Mouse (Mus musculus) urinary bladder, adult 18-20 months (tissue): ENCODE results near the gene Tbx4.

Experiments used
- DNase-seq, 2 experiments: peaks; one replicate each; pipeline ENCODE4 v3.0.0; 2022; ENCODE audit warnings: low spot score in 2 of 2, mixed read lengths in 2 of 2

The Tbx4 gene

GRCm38 (mm10) chr11:85900291-85900690 lies 14.1 kb downstream of the Tbx4 start:
- no peak for DNase-seq

DNA sequence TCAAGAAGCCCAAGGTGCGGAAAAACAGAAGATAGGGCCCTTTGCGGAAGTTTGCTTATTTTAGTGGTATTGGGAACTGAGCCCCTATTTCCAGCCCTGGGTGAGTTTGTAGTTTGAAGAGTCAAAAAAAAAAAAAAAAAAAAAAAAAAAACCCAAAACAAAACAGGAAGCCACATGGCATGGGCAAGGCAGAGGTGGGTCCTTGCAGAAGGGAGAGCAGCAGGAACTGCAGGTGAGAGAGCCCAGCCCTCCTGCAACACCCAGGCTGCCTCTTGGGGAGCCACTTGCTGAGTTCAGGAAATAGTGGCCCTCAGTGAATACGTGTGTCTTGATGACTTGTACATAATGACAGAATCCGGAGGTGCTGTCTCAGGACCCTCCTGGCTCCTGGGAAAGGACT lies 23.3 kb downstream of the Tbx4 start:
- DNase-seq = no peak

DNA sequence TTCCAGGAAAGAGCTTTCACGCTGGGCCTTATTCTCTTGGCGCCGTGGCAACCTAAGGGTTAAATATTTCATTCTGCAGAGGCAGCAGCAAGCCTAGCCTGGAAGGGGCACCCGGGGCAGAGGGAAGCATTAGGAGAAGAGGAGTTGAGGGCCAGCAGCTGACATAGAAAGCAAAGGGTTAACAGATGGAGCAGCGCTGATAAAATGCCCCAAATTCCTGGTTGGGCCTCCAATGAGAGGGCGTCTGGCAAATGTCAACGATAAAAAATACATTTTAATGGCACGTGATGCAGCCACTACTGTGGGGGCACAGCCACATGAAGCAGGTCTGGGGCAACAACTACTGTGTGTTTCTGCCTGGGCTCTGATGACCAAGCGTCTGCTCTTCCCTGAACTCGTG lies 23.9 kb downstream of the Tbx4 start:
- no peak for DNase-seq

DNA sequence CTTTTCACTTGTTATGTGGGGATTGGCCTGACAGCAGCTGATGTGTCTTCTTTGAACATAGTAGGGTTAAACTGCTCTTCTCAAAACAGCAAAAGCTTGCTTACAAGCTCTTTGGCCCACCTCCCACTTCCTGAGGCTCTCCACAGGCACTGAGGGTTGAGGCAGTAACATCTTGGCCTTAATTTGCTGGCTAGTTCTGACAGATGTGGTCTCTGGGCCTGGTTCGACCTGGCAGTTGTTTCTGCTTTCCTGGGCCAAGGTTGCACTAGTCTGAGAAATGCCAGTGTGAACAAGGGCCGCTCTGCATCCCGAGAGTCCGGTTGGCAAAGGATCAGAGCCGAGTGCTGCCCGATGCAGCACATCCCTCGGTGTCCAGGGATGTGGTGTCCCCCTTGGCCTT lies 27.3 kb downstream of the Tbx4 start:
- no peak for DNase-seq

DNA sequence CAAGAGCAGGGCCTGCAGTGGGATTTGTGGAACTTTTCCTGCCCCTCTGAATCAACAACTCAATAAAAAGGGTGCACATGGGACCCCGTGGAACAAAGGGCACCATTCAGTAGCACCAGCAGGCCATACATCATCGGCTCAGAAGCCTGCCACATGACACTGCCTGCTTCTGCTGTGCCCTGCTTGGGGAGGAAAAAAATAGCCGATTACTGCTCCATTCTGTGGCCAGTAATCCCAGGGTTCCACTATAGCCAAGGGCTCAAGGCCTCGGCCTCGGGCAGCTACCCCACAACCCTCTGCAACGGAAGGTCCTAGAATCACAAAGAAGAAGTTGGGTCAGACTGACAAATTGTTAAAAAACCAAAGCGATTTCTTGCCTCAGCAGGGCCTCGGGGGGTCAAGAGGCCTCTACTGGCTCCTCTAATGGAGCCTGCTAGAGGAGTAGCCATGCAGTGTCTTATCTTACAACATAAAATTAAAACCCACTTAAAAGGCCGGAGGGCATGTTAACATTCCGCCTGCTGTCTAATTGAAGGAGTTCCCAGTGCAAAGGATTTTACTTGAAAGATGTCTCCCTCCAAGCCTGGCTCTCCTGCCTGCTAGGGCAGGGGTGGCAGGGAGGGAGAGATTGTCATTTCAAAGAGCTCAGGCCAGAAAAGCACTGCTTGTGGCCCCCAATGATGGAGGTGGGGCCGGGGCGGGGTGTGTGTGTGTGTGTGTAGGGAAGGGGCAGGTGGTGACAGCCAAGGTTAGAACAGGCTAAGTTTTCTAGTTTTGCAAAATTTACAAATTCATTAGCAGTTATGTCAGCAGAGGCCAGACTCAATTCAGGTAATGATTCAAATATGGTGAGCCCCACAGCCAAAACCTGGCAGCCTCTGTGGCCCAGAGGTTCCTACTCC lies 31.1 kb downstream of the Tbx4 start:
- no peak for DNase-seq

- no peak for DNase-seq
These were observed 31.7 kb downstream of the Tbx4 start for GRCm38 (mm10) chr11:85917993-85918325.

DNA sequence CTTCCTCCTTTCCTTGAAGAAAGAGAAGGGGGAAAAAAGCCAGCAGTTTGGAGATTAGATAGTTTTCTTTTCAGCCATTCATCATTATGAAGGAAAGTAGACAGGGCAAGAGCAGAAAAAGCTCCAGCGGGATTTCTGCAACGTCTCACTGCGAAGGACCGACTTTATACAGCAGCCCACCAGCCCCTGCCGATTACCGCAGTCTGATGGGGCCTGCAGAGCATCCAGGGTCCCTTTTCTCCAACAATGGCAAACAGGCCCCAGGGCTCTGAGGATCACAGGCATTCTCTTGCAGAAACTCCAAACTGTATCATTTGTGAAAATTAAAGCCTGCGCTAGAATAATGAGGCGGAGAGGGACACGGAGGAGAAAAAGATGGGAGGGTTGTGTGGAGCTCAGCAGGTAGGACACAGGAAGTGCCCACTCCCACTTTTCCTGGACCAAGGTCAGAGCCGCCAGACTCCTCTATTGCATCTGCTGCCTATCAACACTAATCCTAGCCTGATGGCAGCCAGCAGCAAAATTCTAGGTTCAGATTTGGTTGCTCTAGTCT lies 32.2 kb downstream of the Tbx4 start:
- no peak for DNase-seq

GRCm38 (mm10) chr11:85925294-85925743 lies 39.1 kb downstream of the Tbx4 start:
- peak in 1 of 2 experiments; percentile 35 for DNase-seq

DNA sequence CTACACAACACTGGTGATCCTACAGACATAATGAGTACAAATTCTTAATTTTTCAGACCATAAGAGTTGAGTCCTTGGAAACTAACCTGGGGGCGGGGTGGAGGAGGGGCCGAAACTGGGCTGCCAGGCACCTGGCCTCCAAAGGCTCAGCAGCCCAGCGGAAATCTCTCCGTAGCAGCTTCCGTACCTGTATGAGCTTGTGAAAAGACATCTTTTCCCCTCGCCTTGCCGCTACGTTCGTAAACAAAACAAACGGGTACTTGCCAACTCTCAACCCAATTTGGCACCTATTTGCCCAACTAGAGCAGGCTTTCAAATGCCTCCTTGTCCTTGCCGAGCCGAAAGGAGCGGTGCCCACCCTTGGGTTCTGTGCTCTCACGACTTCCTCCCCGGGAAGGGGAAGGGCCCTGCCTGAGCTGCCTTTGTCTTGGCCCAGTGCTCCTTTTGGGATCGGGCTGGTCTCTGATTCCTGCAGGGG lies 40.1 kb downstream of the Tbx4 start:
- peak in 1 of 2 experiments; percentile 8 for DNase-seq

DNA sequence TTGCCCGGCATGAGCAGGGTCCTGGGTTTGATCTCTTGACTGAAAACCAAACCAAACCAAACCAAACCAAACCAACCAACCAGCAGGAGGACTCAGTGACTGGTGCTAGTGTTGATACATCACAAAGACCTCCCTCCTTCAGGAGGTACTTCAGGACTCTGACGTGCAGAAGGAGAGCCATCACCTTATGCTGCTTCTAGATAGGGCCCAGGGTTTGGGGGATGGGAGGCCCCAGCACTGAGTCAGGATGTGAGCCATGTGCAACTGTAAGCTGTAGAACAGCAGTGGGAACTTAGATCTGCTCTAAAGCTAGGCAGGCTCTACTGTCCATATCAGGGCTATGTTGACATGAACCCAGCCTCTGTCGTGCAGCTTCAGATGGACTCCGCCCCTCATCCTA lies 41.9 kb downstream of the Tbx4 start:
- no peak for DNase-seq

GRCm38 (mm10) chr11:85929651-85930050 lies 43.4 kb downstream of the Tbx4 start:
- DNase-seq = peak in 1 of 2 experiments; percentile 8

DNA sequence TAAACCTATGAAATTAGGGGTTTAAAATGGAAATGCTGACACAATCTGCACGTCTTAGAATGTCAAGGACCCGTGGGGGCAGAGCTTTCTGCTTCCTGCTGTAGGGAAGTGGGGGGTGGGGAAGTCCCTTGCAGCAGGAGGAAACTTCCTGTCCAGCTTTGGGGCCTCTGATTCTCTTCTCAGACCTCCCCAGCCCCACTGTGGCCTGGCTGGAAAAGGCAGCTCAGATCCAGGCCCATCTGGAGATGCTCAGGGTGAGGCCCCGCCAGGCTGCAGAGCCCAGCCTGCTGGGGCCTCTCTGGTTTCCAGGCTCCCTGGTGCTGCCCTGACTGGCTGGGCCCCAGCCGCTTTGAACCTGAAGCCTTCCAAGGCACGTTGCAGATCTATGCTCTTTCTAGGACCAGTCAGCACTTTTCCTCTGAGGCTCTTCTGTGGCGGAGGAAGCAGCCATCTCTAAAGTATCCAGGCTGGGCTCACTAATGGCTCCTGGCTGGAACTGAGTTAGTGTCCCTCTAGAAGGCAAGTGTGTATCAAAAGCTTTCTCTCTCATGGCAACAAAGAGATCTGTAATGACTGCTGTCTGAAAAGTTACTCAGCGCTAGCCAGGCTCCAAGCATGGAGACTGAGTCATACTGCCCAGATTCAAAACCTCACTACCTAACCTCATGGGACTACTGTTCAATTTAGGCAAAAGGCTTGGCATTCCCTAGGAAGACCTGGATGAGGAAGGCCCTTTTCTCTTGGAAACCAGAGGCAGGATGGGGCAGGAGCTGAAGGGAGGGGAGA lies 55.8 kb downstream of the Tbx4 start:
- no peak for DNase-seq

DNA sequence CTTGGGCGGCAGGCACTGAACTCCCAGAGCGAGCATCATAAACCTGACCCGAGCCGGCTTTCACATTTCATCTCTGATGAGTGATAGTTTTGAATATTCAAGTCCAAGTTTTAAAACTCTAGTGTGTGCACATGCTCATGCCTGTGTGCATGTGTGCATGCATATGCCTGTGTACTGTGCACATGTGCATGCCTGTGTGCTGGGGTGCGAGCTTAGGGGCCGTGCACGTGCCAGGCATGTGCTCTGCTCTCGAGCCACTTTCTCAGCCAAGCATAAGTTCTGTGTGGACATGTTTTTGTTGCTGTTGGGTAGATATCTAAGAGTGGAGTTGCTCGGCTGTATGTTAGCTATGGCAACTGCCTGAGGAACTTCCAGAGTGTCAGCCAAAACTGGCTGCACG lies 62.5 kb downstream of the Tbx4 start:
- no peak for DNase-seq

DNA sequence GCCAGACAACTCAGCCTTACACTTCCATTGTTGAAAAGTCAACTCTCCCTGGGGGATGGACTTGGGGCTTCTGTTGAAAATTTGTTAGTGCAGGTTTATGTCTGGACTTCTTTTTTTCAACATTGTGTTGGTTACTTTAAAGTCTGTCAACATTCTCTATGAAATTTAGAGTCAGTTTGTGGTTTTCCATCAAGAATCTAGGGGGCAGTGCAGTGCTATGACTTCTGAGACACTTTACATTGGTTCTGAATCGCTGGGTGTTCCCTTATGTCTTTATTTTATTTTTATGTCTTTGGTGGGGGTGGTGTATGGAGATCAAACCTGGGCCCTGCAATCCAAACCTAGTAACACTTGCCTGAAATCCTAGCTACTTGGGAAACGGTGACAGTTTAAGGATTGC lies 63.5 kb downstream of the Tbx4 start:
- DNase-seq = no peak

- DNase-seq = no peak
These were observed 66.3 kb downstream of the Tbx4 start for GRCm38 (mm10) chr11:85952538-85952937.

DNA sequence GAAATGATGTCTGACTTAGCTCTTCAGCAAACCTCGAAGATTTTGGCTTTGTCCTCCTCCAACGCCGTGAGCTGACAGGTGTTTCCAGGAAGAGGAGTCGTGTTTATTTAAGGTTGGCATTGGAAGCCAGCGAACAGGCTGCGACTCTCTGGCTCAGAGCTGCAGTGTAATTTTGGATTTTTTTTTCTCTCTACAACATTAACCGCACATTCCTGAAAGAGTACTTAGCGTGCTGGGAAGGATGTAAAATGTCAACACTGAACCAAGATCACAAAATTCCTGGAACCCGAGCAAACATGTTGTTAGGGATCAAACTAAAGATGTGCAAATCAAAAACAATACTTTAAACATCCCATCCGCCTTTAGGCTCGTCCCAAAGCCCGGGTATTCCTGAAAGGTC lies 69.4 kb downstream of the Tbx4 start:
- no peak for DNase-seq

DNA sequence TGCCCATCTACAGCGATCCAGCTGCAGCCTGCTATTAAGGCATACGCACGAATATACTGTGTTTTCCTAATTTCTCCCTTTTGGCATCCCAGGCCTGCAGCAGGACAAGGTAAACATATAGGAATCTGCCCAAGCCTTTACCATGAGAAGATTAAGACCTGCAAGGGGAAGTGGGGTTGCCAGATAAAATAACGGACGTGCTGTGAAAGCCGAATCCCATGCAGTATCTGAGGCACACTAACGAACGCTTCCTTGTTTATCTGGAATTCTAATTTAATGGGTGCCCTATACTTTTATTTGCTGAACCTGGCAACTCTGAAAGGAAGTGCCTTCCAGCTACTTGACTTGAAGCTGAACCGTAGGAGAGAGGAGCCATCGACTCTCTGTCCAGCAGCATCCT lies 70.2 kb downstream of the Tbx4 start:
- no peak for DNase-seq

DNA sequence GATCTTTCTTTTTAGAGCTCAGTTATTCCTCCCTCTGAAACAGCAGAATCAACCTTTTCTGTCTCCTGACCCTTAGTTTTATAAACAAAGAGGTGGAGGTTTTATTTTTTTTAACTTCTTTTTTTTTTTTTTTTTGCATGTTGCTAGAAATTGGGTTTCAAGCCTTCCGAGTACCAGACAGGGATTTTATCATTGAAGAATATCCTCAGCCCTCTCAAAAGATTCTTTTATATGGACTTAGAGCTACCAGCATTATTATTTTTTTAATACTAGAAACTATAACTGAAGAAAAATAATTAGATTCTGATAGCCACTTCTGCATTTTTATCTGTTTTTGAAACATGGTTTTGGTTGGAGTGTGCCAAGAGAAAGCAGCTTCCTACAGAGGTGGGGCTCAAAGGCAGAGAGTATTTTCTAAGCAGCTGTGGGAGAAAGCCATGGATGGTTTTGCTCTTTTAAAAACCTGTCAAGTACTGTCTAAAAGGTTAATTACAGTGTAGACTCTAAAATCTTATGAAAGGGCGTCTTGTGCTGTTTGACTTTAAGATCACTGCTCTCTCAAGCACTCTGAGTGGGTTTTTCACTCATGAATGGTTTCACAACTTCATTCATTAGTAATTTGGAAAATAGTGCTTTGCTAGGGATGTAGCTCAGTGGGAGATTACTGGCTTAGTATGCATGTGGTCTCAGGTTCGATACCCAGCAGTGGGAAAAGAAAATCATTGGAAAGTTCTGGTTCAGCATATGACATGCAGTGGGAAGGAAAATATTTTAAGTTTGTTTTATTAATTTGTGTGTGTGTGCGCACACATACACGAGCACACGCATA lies 70.9 kb downstream of the Tbx4 start:
- DNase-seq = no peak

DNA sequence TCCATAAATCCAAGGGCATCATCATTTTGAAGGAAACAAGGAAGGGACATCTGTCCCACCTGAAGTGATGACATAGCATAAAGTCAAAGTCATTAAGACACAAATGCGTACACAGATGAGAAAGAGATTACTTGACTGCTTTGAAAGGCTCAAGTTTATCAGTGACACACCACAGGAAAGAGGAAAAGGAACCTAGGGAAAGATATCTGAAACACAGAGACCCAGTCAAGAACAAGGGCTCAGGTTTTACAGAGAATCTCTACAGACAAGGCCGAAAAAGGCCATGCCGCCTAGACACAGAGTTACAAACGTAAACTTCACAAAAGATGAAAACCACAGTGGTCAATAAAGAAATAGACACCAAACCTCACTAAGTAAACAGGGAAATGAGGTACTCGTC lies 73.6 kb downstream of the Tbx4 start:
- no peak for DNase-seq

DNA sequence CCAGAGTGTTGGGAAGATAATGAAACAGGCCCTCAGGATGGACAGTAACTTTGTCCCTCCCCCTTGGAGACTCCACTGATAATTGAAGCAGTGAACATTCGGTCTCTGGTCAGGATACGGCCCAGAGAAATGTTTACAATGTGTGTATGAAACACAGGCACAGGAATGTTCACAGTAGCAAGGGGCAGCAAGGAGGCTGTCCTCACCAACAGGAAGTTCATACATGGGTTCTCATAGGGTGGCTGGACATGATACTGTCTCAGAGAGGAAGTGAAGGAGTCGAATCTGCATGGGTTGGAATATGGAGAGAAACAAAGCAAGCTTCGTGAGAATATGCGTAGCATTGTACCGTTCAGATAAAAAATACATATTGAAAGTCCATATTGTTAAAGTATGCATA lies 74.1 kb downstream of the Tbx4 start:
- no peak for DNase-seq

DNA sequence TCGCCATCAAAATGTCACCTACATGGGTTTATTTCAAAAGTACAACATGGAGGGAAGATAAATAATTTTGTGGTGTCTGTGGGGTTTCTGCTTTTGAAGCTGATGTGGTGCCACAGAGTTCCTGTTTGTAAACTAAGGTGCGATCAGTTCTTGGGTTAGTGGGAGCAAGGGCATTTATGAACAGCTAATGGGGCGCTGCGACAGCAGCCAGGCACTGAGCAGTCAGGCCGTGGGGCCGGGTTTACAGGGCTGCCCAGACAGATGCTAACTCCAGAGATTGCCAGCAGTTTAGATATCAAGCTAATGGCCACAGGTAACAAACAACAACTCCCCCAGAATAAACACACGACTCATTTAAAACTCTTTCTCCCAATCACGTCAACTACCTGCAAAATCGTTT lies 75.3 kb downstream of the Tbx4 start:
- no peak for DNase-seq
